Mouse (Mus musculus) midbrain, postnatal 0 days (tissue): ENCODE measurements at regions not wholly inside any gene's neighbourhood (a gene's known extent, or its start where the extent isn't known, plus 50 kb on each side); places are given as distances from the start of the nearest gene placed in this dataset.

Experiments
- ATAC-seq: fragments of 200-750 bp; cut with Nextera tagmentation; 2 replicates; pipeline ENCODE4 v1.8.0; 2017; ENCODE audit warnings: moderate number of reproducible peaks, mild to moderate bottlenecking, moderate TSS enrichment, moderate library complexity; ENCODE audit not compliant: low FRiP score
- DNase-seq: peaks from one replicate; pipeline ENCODE4 v3.0.0-alpha.2; 2015; ENCODE audit warnings: low spot score
- H3K27ac ChIP-seq: fragments of 300-500 bp; sonication (generic); 2 replicates; pipeline ENCODE4 v1.5.1; 2014; ENCODE audit warnings: low read depth, mild to moderate bottlenecking, low read length, mixed read lengths
- H3K27me3 ChIP-seq: fragments of 300-500 bp; sonication (generic); 2 replicates; pipeline ENCODE4 v1.6.1; 2014; ENCODE audit warnings: low read length, control low read depth, mixed read lengths; ENCODE audit not compliant: insufficient read depth
- H3K36me3 ChIP-seq: fragments of 300-500 bp; sonication (generic); 2 replicates; pipeline ENCODE4 v1.6.1; 2014; ENCODE audit warnings: low read length, control low read depth, mixed read lengths; ENCODE audit not compliant: insufficient read depth
- H3K4me1 ChIP-seq: fragments of 300-500 bp; sonication (generic); 2 replicates; pipeline ENCODE4 v1.6.1; 2014; ENCODE audit warnings: mild to moderate bottlenecking, control low read depth, antibody characterized with exemption, low read length, mixed read lengths; ENCODE audit not compliant: insufficient read depth
- H3K4me2 ChIP-seq: fragments of 300-500 bp; sonication (generic); 2 replicates; pipeline ENCODE4 v1.6.1; 2014; ENCODE audit warnings: low read depth, mild to moderate bottlenecking, low read length, mixed read lengths; ENCODE audit not compliant: poor library complexity, severe bottlenecking
- H3K4me3 ChIP-seq: fragments of 300-500 bp; sonication (generic); 2 replicates; pipeline ENCODE4 v1.5.1; 2014; ENCODE audit warnings: low read depth, mild to moderate bottlenecking, low read length, moderate library complexity
- H3K9ac ChIP-seq: fragments of 300-500 bp; sonication (generic); replicated peaks from 2 replicates; pipeline ENCODE4 v1.6.1; 2014; ENCODE audit warnings: mild to moderate bottlenecking, low read length, moderate library complexity, mixed read lengths; ENCODE audit not compliant: poor library complexity, severe bottlenecking
- H3K9me3 ChIP-seq: fragments of 300-500 bp; sonication (generic); 2 replicates; pipeline ENCODE4 v1.6.1; 2016; ENCODE audit warnings: low read length, control low read depth
- CTCF ChIP-seq: IDR thresholded peaks from 2 replicates; pipeline ENCODE4 v1.5.1; 2016; ENCODE audit warnings: antibody characterized with exemption, mild to moderate bottlenecking
- WGBS: fragments of 180-500 bp; shearing (Covaris S2); extraction: QIAGEN DNeasy Blood & Tissue Kit; methylation state at CpG from one replicate; pipeline ENCODE4 v1.1.7; 2014; 5-methylcytosine and 5-hydroxymethylcytosine counted together

DNA sequence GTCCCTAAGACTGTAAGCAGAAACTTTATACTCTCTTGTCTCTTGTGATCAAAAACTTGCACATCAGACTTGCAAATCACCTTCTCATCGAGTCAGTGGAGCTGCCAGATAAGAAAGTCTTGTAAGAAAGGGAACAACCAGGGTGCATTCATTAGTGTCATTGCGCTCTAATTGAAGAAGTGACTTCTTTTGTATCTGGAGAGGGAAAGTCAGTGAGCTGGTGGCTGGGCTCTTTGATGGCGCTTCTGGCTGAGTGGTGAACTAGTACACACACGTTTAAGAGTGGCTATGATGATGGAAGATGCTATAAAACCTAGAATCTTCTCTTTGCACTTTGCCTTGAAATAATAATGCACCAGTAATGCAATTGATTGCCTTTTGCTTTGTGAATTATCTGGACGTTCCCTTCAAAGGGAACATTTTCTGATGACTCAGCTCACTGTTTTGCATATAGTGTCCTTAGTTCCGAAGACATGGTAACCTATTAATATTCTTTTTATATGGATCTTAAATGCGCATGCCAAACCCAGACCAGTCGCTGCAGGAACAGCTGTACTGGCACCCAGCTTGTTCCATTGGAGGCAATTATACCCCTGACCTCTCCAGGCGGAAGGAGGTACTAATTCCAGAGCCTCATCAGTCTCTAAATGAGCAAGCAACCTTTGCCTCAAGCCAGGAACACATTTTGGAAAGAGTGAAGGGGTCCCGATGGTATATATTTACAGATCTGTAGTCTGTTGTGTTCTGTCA, 147.3 kb upstream of the Cdh6 start:
- Histone ChIP-seq H3K4me3 (no peak overlapping the region), H3K36me3 (no peaks in the 10 kb centered on the region), H3K27me3 (no peaks in the 10 kb centered on the region), H3K4me2 (no peak overlapping the region), H3K9me3 (no peaks in the 10 kb centered on the region), H3K9ac (no peak overlapping the region), H3K27ac (no peak overlapping the region), H3K4me1 (no peaks in the 10 kb centered on the region)
- 33% methylated on average over 10 of the region's 10 CpGs for WGBS
- ATAC-seq (no peak), DNase-seq (peak; percentile 13)
- TF ChIP-seq CTCF: no peak

DNA sequence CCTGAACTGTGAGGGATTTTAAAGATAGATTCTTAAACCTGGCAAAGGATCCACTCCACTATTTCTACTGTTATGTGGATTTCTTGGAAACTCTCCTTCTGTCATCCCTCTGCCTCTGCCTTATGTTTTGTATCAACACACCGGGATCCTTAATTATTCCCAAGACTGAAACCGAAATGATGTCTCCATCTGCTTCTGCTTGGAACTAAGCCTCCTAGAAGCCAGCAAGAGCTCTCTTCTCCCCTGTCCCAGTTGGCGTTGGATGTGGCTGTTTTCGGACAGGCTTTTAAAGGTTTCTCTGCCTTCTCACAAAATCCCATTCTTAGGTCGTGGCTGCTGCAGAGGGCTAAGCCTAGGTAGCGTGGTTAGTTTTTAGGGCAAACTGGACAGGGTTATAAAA, 131.1 kb upstream of the Cdh6 start:
- Histone ChIP-seq H3K27ac (no peak overlapping the region), H3K27me3 (no peaks in the 10 kb centered on the region), H3K36me3 (no peaks in the 10 kb centered on the region), H3K4me3 (no peak overlapping the region), H3K4me2 (no peak overlapping the region), H3K9me3 (no peaks in the 10 kb centered on the region), H3K4me1 (no peaks in the 10 kb centered on the region), H3K9ac (no peak overlapping the region)
- WGBS: 88% methylated on average over 6 of the region's 6 CpGs
- DNase-seq (no peak), ATAC-seq (no peak)
- TF ChIP-seq CTCF: no peak

DNA sequence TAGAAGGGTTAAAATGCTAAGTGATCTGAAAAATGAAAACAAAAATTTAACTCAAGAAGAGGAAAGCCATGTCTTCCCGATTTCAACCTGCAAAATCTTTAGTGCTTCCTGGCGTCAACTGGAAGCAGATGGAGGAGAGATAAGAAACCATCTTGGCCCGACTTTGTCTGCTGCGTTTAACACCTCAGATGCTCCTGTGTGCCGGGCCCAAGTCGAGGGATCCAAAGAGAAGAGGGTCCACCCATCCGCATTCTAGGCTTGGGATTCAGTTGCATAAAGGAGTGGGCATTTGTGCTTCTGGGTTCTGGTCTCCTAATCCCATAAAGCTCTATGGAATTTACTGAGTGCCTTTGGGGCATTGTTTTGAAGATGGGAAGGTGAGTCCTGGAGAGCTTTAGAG, 130.0 kb upstream of the Cdh6 start:
- Histone ChIP-seq H3K27me3 (no peaks in the 10 kb centered on the region), H3K9ac (no peak overlapping the region), H3K9me3 (no peaks in the 10 kb centered on the region), H3K4me2 (no peak overlapping the region), H3K4me1 (no peaks in the 10 kb centered on the region), H3K4me3 (no peak overlapping the region), H3K36me3 (no peaks in the 10 kb centered on the region), H3K27ac (no peak overlapping the region)
- ATAC-seq: no peak
- DNase-seq: no peak
- no peak for TF ChIP-seq CTCF
- 82% methylated on average over 7 of the region's 7 CpGs for WGBS

DNA sequence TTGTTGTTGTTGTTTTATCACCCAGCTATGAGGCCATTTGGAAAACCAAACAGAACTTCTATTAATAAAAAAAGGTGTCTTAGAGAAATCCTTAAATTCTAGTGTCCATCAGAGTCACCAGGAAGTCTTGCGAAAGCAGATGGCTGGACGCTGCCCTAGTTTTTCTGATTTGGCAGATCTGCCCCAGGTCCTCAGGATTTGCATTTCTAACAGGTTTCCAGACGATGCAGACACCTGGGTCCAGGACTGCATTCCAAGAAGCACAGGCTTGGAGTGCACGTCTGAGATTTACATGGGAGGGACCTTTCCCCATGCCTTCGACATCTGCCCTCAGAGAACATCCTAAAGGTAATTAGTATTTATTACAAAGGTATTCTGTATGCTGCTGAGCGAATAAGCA, 129.2 kb upstream of the Cdh6 start:
- ATAC-seq (no peak), DNase-seq (no peak)
- H3K4me2 ChIP-seq: no peak overlapping the region
- H3K9me3 ChIP-seq: no peaks in the 10 kb centered on the region
- H3K36me3 ChIP-seq: no peaks in the 10 kb centered on the region
- no peak overlapping the region for H3K27ac ChIP-seq
- WGBS: 74% methylated on average over 6 of the region's 6 CpGs
- H3K9ac ChIP-seq: no peak overlapping the region
- no peak overlapping the region for H3K4me3 ChIP-seq
- TF ChIP-seq CTCF: no peak
- H3K4me1 ChIP-seq: no peaks in the 10 kb centered on the region
- no peaks in the 10 kb centered on the region for H3K27me3 ChIP-seq

DNA sequence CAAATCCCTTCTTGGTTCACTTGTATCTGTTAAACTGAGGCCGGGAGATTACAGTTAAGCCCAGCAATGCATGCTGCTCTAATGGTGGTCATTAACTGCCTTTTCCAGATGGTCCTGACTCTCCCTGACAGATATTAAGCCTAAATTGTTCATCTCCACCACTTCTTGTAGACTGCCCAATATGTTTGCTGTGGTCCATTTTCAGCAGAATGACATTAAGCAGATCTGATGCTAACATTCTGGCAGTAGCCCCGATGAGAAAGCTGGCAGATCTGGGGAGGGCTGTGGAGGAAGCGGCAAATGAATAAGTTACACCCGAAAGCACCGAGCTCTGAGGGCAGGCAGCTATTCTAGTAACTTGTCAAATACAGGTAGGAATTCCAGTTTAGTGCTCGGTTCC, 123.5 kb upstream of the Cdh6 start:
- 33% methylated on average over 6 of the region's 6 CpGs for WGBS
- no peak for ATAC-seq
- DNase-seq: peak; percentile 55

DNA sequence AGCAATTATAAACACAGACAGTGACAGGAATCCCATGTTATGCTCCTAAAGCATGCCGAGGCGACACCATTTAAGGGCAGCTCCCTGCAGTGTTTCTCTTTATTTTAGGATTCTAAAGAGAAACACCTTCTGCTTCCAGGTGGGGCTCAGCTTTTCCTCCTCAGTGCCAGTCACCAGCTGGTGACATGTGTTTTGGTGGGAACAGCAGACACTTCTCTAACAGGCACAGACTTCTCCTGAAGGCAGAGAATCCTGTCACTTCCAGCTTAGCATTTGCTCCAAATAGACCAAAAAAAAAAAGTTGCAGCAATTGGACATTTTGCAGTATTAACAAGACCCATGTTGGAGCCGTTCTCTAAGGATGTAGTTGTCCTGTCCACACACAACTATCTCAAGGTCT, 115.6 kb upstream of the Cdh6 start:
- 72% methylated on average over 3 of the region's 3 CpGs for WGBS
- no peak for TF ChIP-seq CTCF

More for the DNA sequence above, 123.5 kb upstream of the Cdh6 start:
- Histone ChIP-seq H3K9me3 (no peaks in the 10 kb centered on the region), H3K4me1 (no peaks in the 10 kb centered on the region), H3K36me3 (no peaks in the 10 kb centered on the region), H3K27me3 (no peaks in the 10 kb centered on the region), H3K9ac (no peak overlapping the region), H3K4me3 (no peak overlapping the region), H3K27ac (no peak overlapping the region), H3K4me2 (no peak overlapping the region)
- no peak for TF ChIP-seq CTCF

More for the DNA sequence above, 115.6 kb upstream of the Cdh6 start:
- Histone ChIP-seq H3K9ac (no peak overlapping the region), H3K4me3 (no peak overlapping the region), H3K36me3 (no peaks in the 10 kb centered on the region), H3K9me3 (no peaks in the 10 kb centered on the region), H3K27ac (no peak overlapping the region), H3K4me2 (no peak overlapping the region), H3K4me1 (0 out of 2 replicates have a peak, but pooled peaks cover 3% of the 10 kb centered on the region), H3K27me3 (no peaks in the 10 kb centered on the region)
- ATAC-seq (no peak), DNase-seq (no peak)
